Mouse (Mus musculus) small intestine, adult 2 months (tissue): Measurements from ENCODE around the gene Ide. TPM values are rescaled to one million over a fixed set of nuclear protein-coding genes. Genes with fewer than 3 reads are reported as not detected.

Source experiments
- H3K27ac ChIP-seq: fragments of 200-500 bp; 2 replicates; pipeline ENCODE4 v1.5.1; 2012; ENCODE audit warnings: low read depth, low read length, control low read depth, inconsistent platforms; ENCODE audit not compliant: insufficient read depth
- H3K27me3 ChIP-seq: fragments of 200-500 bp; 2 replicates; pipeline ENCODE4 v1.6.1; 2012; ENCODE audit warnings: mild to moderate bottlenecking, moderate library complexity, low read length, inconsistent platforms; ENCODE audit not compliant: control insufficient read depth, insufficient read depth
- H3K36me3 ChIP-seq: fragments of 200-500 bp; 2 replicates; pipeline ENCODE4 v1.6.1; 2012; ENCODE audit warnings: mild to moderate bottlenecking, low read length, control low read depth, inconsistent platforms; ENCODE audit not compliant: control insufficient read depth, insufficient read depth
- H3K4me1 ChIP-seq: fragments of 200-500 bp; 2 replicates; pipeline ENCODE4 v1.6.1; 2012; ENCODE audit warnings: low read length, inconsistent platforms, mixed read lengths; ENCODE audit not compliant: control insufficient read depth, insufficient read depth, insufficient read length
- H3K4me3 ChIP-seq: fragments of 200-500 bp; 2 replicates; pipeline ENCODE4 v1.5.1; 2012; ENCODE audit warnings: low read depth, mild to moderate bottlenecking, control low read depth, inconsistent platforms, low read length, moderate library complexity
- CTCF ChIP-seq: fragments of 200-500 bp; IDR thresholded peaks from 2 replicates; pipeline ENCODE4 v1.5.1; 2012; ENCODE audit warnings: low read depth, mild to moderate bottlenecking, control low read depth, inconsistent platforms, low read length, moderate library complexity, mixed read lengths; ENCODE audit not compliant: insufficient replicate concordance, insufficient read length; ENCODE audit errors: extremely low read depth
- POLR2A ChIP-seq: fragments of 200-500 bp; IDR thresholded peaks from 2 replicates; pipeline ENCODE4 v1.6.1; 2012; ENCODE audit warnings: low read depth, mild to moderate bottlenecking, control low read depth, inconsistent platforms, low read length, moderate library complexity
- WGBS: fragments of 180-500 bp; shearing (Covaris S2); methylation state at CpG from one replicate; pipeline ENCODE4 v1.1.7; 2018; 5-methylcytosine and 5-hydroxymethylcytosine counted together
- polyA plus RNA-seq: library from polyadenylated mRNA; depleted of rRNA; stranded (reverse); fragments of >200 nt; gene quantifications from 2 replicates; pipeline ENCODE4 v1.2.3, GENCODE M21; 2012

The Ide gene
- polyA plus RNA-seq, 1 experiment: 6.8 TPM

DNA sequence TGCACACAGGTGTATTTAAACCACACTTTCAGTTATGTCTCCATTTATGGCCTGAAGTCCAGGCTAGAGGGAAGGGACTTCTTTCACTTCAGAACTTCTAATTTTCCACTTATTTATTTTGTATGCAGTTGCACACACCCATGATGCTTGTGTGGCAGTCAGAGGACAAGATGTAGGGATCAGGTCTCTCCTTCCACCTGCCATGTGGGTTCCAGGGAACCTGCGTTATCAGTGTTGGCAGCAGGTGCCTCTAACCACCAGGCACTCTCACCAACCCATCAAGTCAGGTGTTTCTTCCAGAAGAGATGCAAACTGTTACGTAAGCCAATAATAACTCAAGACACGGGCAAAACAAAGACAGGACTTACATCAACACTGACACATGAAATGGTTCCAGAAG is 35.9 kb downstream of the Ide start:
- TF ChIP-seq CTCF (no peak), POLR2A (no peak)
- no peaks in the 10 kb centered on the region for H3K27me3 ChIP-seq
- 87% methylated on average over 3 of the region's 3 CpGs for WGBS
- no peak overlapping the region for H3K4me3 ChIP-seq
- H3K36me3 ChIP-seq: peaks cover 14% of the 10 kb centered on the region
- no peaks in the 10 kb centered on the region for H3K4me1 ChIP-seq
- no peak overlapping the region for H3K27ac ChIP-seq

DNA sequence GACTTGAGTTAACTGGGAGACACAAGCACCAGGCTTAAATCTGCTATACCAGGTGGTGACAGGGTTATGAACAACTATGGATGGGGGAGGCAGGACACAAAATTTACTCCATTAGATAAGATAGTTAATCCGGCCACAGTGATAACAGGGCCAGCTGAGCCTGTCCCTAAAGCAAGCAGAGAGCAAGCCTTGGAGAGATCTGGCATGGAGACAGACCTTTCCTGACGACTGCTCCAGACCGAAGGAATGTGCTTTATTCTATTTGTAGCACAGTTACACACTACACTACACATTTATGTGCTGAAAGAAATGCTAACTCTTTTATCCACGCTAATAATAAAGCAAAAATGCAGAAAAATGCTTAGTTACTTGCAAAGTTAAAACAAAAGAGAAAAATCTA is 46.0 kb downstream of the Ide start:
- Histone ChIP-seq H3K27me3 (no peaks in the 10 kb centered on the region), H3K27ac (no peak overlapping the region), H3K4me3 (no peak overlapping the region), H3K36me3 (peaks cover 17% of the 10 kb centered on the region), H3K4me1 (0 out of 2 replicates have a peak, but pooled peaks cover 1% of the 10 kb centered on the region)
- WGBS: 67% methylated on average over 4 of the region's 4 CpGs
- TF ChIP-seq POLR2A: no peak
- TF ChIP-seq CTCF: no peak

DNA sequence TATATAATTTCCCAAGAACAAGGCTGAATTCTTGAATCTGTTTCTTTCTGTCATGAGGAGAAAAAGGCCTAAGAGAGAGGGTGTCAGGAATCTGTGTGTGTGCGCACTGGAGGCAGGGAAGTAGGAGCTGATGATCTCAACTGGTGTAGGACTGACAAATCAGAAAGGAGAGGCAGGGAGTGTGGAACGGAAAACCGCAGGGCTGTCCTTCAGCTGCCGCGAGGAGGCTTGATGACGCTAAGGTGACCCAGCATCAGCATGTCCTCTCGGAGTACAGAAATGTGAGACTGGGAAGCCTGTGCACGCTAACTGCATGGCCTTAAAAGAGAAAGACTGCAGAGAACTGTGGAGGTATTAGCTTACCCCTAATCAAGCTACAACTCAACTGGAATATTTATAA is 46.7 kb downstream of the Ide start:
- Histone ChIP-seq H3K36me3 (peaks cover 20% of the 10 kb centered on the region), H3K27me3 (no peaks in the 10 kb centered on the region), H3K4me1 (0 out of 2 replicates have a peak, but pooled peaks cover 1% of the 10 kb centered on the region), H3K27ac (no peak overlapping the region), H3K4me3 (no peak overlapping the region)
- TF ChIP-seq POLR2A (no peak), CTCF (no peak)
- 83% methylated on average over 8 of the region's 8 CpGs for WGBS

DNA sequence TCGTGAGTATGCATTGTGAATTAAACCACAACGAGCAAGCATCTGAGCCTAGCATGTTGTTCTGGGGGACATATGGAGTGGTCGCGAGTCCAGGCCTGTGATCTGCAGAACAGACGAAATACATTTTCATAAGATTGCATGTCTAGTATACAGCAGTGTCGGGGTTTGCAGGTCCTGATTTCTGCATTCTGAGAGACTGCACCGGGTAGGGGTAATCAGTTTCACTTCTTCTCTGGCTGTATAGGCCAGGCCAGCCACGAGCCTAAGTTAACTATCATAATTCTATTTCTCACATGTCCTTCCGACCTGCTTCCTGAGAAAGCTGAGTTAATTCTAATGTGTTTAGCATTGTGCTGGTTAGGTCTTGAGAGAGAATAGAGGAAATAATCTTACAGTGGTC is 52.9 kb downstream of the Ide start:
- Histone ChIP-seq H3K27me3 (no peaks in the 10 kb centered on the region), H3K27ac (no peak overlapping the region), H3K4me3 (no peak overlapping the region), H3K4me1 (no peaks in the 10 kb centered on the region), H3K36me3 (peaks cover 50% of the 10 kb centered on the region)
- 87% methylated on average over 9 of the region's 9 CpGs for WGBS
- no peak for TF ChIP-seq CTCF
- TF ChIP-seq POLR2A: no peak

DNA sequence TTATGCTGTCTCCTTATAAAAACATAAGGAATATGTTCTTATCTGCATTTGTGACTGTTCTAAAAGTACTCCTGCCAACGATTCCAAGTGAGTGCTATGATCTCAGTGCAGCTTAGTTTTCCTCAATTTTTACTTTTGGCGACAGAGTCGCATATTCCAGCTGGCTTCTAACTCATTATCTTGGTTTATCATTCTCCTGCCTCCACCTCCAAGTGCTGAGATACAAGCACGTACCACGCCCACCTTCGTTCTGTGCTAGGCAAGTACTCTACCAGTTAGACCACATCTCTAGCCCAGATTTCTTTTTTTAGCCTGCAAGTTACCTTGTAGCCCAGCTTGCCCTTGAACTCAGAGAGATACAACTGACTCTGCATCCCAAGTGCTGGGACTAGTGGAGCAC is 54.5 kb downstream of the Ide start:
- H3K4me3 ChIP-seq: no peak overlapping the region
- H3K36me3 ChIP-seq: peaks cover 61% of the 10 kb centered on the region
- no peak for TF ChIP-seq CTCF
- TF ChIP-seq POLR2A: no peak
- WGBS: 70% methylated on average over 6 of the region's 6 CpGs
- no peaks in the 10 kb centered on the region for H3K4me1 ChIP-seq
- no peak overlapping the region for H3K27ac ChIP-seq
- no peaks in the 10 kb centered on the region for H3K27me3 ChIP-seq

DNA sequence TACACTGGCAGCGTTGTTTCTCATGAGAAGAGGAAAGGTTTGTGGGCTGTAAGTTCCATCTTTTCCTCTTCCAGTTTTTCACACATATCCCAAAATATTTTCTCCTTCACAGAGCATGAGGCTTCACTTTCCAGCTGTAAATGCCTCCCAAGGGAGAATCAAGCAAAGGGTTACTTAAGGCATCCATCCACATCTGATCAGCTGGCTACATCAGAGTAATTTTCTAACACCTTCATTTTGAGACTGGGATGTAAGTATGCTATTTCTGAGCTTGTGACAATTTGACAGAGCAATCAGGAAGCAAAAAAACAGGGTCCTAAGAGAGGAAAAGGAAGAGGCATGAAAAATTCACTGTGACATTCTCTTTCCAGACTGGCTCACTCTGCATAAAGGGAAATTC is 55.9 kb downstream of the Ide start:
- TF ChIP-seq POLR2A (no peak), CTCF (no peak)
- Histone ChIP-seq H3K27ac (no peak overlapping the region), H3K4me3 (no peak overlapping the region), H3K36me3 (peaks cover 56% of the 10 kb centered on the region), H3K27me3 (no peaks in the 10 kb centered on the region), H3K4me1 (no peaks in the 10 kb centered on the region)
- 97% methylated on average over 1 of the region's 1 CpGs for WGBS

DNA sequence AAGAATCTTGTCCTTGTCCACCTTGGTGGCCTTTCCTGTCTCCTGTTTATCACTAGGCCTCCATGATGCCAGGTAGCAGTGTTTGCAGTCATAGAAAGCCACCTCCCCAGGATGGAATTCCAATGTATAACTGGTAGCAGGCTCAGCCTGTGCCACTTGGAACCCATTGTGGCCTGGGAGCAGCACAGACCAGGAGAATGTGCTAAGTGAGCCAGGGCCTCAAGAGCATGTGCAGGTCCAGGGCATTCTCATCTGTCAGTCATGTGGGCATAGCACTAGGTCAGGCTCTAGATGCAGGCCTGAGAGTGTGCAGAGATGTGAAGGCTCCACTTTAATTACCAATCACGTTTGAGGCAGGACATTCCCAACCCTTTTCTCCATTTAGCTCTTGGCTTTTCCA is 58.5 kb downstream of the Ide start:
- no peak overlapping the region for H3K27ac ChIP-seq
- H3K4me3 ChIP-seq: no peak overlapping the region
- peaks cover 54% of the 10 kb centered on the region for H3K36me3 ChIP-seq
- 79% methylated on average over 1 of the region's 1 CpGs for whole genome bisulfite sequencing
- TF ChIP-seq POLR2A: no peak
- TF ChIP-seq CTCF: no peak
- no peaks in the 10 kb centered on the region for H3K27me3 ChIP-seq
- no peaks in the 10 kb centered on the region for H3K4me1 ChIP-seq

DNA sequence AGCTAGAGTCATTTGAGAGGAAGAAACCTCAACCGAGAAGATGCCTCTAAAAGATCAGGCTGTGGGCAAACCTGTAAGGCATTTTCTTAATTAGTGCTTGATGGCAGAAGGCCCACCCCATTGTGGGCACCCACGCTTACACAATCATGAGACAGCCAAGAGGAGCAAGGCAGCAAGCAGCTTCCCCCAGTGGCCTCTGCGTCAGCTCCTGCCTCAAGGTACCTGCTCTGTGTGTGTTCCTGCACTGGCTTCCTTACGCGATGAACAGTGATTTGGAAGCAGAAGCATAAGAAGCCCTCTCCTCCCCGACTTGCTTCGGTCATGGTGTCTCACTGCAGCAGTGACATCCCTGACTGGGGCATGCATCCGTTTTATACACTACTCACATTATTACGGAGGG is 62.1 kb downstream of the Ide start:
- Histone ChIP-seq H3K27me3 (no peaks in the 10 kb centered on the region), H3K27ac (no peak overlapping the region), H3K4me3 (no peak overlapping the region), H3K36me3 (peaks cover 41% of the 10 kb centered on the region), H3K4me1 (no peaks in the 10 kb centered on the region)
- WGBS: 92% methylated on average over 9 of the region's 9 CpGs
- TF ChIP-seq POLR2A (no peak), CTCF (no peak)
